Mouse (Mus musculus) layer of hippocampus, adult 8-10 months (tissue): ENCODE measurements around the gene Sh2d3c. TPM values are rescaled to one million over a fixed set of nuclear protein-coding genes. Genes with fewer than 3 reads are reported as not detected.
A peak's percentile ranks its signal among the peaks of the same experiment; 100 is the strongest.

Experiments
- DNase-seq, 2 experiments: peaks; one replicate each; pipeline ENCODE4 v3.0.0; 2022; ENCODE audit warnings: low spot score in 2 of 2
- total RNA-seq, 4 experiments: library from RNA; stranded (reverse); gene quantifications; 2 replicates each; pipeline ENCODE4 v1.2.4; 2022

The Sh2d3c gene
- total RNA-seq, 4 experiments from 2014 or later: 18.5 to 23.8 (median 21.0) TPM

GRCm38 (mm10) chr2:32751665-32752033 lies 30.8 kb downstream of the Sh2d3c start:
- no peak for DNase-seq

GRCm38 (mm10) chr2:32752181-32752580 lies 31.3 kb downstream of the Sh2d3c start:
- DNase-seq: no peak

- no peak for DNase-seq
Measured at GRCm38 (mm10) chr2:32756674-32757055, 35.8 kb downstream of the Sh2d3c start.

- DNase-seq: peak; percentile 96 to 97
Measured at GRCm38 (mm10) chr2:32757056-32757845, 36.4 kb downstream of the Sh2d3c start, which contains the start of gene Tor2a. Tor2a (plus strand) TSS chr2:32757234.

GRCm38 (mm10) chr2:32758503-32758902 lies 37.6 kb downstream of the Sh2d3c start:
- no peak for DNase-seq

- no peak for DNase-seq
Measured at GRCm38 (mm10) chr2:32759001-32759400, 38.1 kb downstream of the Sh2d3c start.

- no peak for DNase-seq
Measured at GRCm38 (mm10) chr2:32761361-32761760, 40.5 kb downstream of the Sh2d3c start.

GRCm38 (mm10) chr2:32761859-32762258 lies 41.0 kb downstream of the Sh2d3c start:
- DNase-seq: no peak

- DNase-seq: no peak
Measured at GRCm38 (mm10) chr2:32763353-32763752, 42.5 kb downstream of the Sh2d3c start.

- no peak for DNase-seq
Measured at GRCm38 (mm10) chr2:32767241-32767640, 46.4 kb downstream of the Sh2d3c start.

- no peak for DNase-seq
Measured at GRCm38 (mm10) chr2:32768661-32769285, 47.9 kb downstream of the Sh2d3c start.

- no peak for DNase-seq
Measured at GRCm38 (mm10) chr2:32769327-32770085, 48.7 kb downstream of the Sh2d3c start.

GRCm38 (mm10) chr2:32771886-32772285 lies 51.0 kb downstream of the Sh2d3c start:
- no peak for DNase-seq

- DNase-seq: no peak
Measured at GRCm38 (mm10) chr2:32772626-32773279, 51.9 kb downstream of the Sh2d3c start.

GRCm38 (mm10) chr2:32775359-32776074 lies 54.7 kb downstream of the Sh2d3c start, which contains the start of the genes Ttc16 and Ptrh1:
Ttc16 (minus strand) TSS chr2:32775633.
Ptrh1 (plus strand) TSS chr2:32775786.
- peak; percentile 95 to 97 for DNase-seq

- no peak for DNase-seq
Measured at GRCm38 (mm10) chr2:32776192-32776591, 55.3 kb downstream of the Sh2d3c start.

GRCm38 (mm10) chr2:32778081-32778480 lies 57.2 kb downstream of the Sh2d3c start:
- DNase-seq: no peak

GRCm38 (mm10) chr2:32779131-32779530 lies 58.3 kb downstream of the Sh2d3c start:
- DNase-seq: peak in 1 of 2 experiments; percentile 56

- no peak for DNase-seq
Measured at GRCm38 (mm10) chr2:32779714-32780113, 58.9 kb downstream of the Sh2d3c start.

GRCm38 (mm10) chr2:32781710-32782109 lies 60.9 kb downstream of the Sh2d3c start:
- no peak for DNase-seq
